Mouse (Mus musculus) liver, postnatal 0 days (tissue): ENCODE results near the gene Gfra1.

ENCODE experiments used
- CTCF ChIP-seq: sonication (generic); IDR thresholded peaks from 2 replicates; pipeline ENCODE4 v1.5.1; 2016; ENCODE audit warnings: antibody characterized with exemption, low read depth
- EP300 ChIP-seq: IDR thresholded peaks from 2 replicates; pipeline ENCODE4 v1.6.1; 2016; ENCODE audit warnings: antibody characterized with exemption, low read depth, mild to moderate bottlenecking

DNA sequence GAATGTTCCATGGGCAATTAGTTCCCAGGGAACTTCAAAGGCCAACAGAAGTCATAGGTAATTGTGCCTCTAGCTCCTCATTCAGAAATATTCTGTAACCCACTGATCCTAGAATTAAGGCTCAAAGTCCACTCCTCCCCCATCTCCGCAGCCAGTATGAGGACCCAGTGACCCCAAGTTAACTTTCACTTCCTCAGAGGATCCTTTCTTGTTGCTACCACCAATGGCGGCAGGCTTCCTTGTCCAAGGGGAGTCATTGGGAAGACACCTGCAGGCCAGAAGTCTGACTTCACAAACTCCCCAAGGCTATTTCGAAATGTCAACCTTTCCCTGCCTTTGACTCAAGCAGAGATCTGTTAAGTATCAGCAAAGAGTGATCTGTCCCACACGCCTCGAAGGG, 253.1 kb downstream of the Gfra1 start:
- no peak for TF ChIP-seq CTCF
- no peak for TF ChIP-seq EP300
